Mouse (Mus musculus): ENCODE measurements around the gene Sos1. TPM values are rescaled to one million over a fixed set of nuclear protein-coding genes. Genes with fewer than 3 reads are reported as not detected.

Gene Sos1
- total and polyA plus RNA-seq, 3 experiments, result 4.0 to 10.7 (median 4.7) TPM

DNA sequence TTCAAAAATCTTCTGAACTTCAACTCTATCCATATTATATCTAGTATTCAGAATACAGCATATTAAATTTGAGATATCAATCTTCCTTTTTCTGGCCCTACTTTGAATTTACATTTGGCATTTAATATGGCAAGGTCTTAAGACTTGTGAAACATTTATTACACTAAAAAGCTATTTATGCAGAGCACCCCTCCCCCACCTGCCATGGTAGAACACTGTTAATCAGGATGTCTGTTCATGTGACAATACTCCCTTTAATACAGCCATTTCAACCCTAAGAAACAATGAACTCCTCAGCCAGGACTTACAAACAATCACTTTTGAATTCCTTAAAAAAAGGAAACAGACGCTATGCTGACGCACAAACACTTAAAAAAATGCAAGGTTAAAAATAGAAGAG, 52.3 kb downstream of the Sos1 start:
- no peak overlapping the region for H3K27ac ChIP-seq (ENCODE audit: insufficient read depth, low read depth)
- no peak overlapping the region for H3K4me3 ChIP-seq (replicated peaks in 1 of 3; ENCODE audit: low read depth in 2 of 3, low read length in 2 of 3, poor library complexity in 1 of 3)
- no peak overlapping the region for H3K9ac ChIP-seq (ENCODE audit: insufficient read depth, low read depth)
- H3K4me2 ChIP-seq (ENCODE audit: insufficient read depth, low read depth, poor library complexity, severe bottlenecking), result no peak overlapping the region
- in situ Hi-C loops (cut with MboI; ENCODE audit: low pct_ligation_motif_present, low pct_unique_long_range_greater_than_20kb, low sequenced_read_pairs), result no loop called here
- H3K4me1 ChIP-seq (ENCODE audit: control insufficient read depth in 1 of 2, insufficient read depth in 2 of 2), result peaks cover 0 to 9% of the 10 kb centered on the region in 2 experiments; a peak in 2 of 4 replicates
- dilution Hi-C loops (cut with MboI; ENCODE audit: extremely low pct_ligation_motif_present, extremely low pct_unique_long_range_greater_than_20kb, low sequenced_read_pairs), result no loop called here
- no peaks in the 10 kb centered on the region for H3K9me3 ChIP-seq (replicated peaks; ENCODE audit: low read length)
- no peak for DNase-seq (ENCODE audit: extremely low read depth)
- no peaks in the 10 kb centered on the region for H3K27me3 ChIP-seq (replicated peaks)
- H3K36me3 ChIP-seq (replicated peaks in 1 of 2; ENCODE audit: control insufficient read depth in 1 of 2, insufficient read depth in 1 of 2, low read length in 1 of 2), result peaks cover 9 to 39% of the 10 kb centered on the region in 2 experiments
- TF ChIP-seq PAX5 (IDR thresholded peaks at IDR 0.05; ENCODE audit: low read length), result no peak
- TF ChIP-seq RAD21 (IDR thresholded peaks at IDR 0.05; ENCODE audit: low read depth, low read length), result no peak
- TF ChIP-seq NELFE (IDR thresholded peaks at IDR 0.05; ENCODE audit: low read depth, low read length), result no peak
- no peaks in the 10 kb centered on the region for H3K79me2 ChIP-seq (replicated peaks; ENCODE audit: control insufficient read depth, extremely low read depth, insufficient read depth, poor library complexity, severe bottlenecking)

DNA sequence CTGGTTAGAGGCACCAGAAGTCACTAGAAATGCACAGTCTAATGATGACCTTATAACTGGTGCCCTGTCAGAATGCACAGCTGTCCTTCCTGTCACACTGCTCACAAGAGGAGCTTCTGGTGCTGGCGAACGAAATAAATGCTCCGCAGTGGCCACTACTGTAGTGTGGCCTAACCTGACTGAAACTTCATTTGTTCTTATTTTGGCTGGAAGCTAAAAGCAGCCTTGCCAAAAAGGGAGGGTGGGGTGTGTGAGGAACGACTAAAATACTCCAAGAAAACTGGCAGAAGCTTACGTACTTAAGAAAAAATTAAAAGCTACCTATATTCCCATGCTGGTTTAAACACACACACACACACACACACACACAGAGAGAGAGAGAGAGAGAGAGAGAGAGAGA, 53.4 kb downstream of the Sos1 start:
- no peak overlapping the region for H3K9ac ChIP-seq (ENCODE audit: insufficient read depth, low read depth)
- in situ Hi-C loops (cut with MboI; ENCODE audit: low pct_ligation_motif_present, low pct_unique_long_range_greater_than_20kb, low sequenced_read_pairs) (no loop called here), dilution Hi-C loops (cut with MboI; ENCODE audit: extremely low pct_ligation_motif_present, extremely low pct_unique_long_range_greater_than_20kb, low sequenced_read_pairs) (no loop called here)

DNA sequence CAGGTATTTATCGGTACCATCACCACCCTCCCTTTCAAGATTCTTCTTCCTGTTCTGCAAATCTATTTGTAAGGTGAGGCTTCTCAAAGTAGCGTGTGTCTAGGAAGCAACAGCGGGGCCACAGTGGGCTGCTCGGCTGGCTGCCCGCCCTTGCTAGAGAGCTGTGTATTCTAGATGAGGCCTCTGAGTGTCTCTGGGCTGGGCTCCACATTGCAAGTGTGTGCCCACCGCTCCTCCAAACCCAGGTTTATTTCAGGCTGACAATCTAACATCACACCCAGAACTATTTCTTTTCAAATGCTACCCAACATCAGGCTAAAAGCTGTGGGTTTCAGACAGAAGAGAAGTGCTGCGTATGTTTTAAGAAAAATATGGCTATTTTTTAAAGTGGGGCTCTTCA, 54.1 kb downstream of the Sos1 start:
- TF ChIP-seq ETS1 (conservative IDR thresholded peaks at IDR 0.05; ENCODE audit: low read depth, low read length), result no peak
- TF ChIP-seq USF2 (conservative IDR thresholded peaks at IDR 0.05; ENCODE audit: low read depth, low read length), result no peak
- TF ChIP-seq TCF12 (IDR thresholded peaks at IDR 0.05; ENCODE audit: low read depth, low read length), result no peak
- TF ChIP-seq NELFE (IDR thresholded peaks at IDR 0.05; ENCODE audit: low read depth, low read length), result no peak
- no peak for TF ChIP-seq E2F4 (IDR thresholded peaks at IDR 0.05; ENCODE audit: insufficient replicate concordance, low read depth, low read length)
- TF ChIP-seq KAT2A (IDR thresholded peaks at IDR 0.05; ENCODE audit: insufficient replicate concordance, low read length), result no peak
- no peak for TF ChIP-seq IRF4 (IDR thresholded peaks at IDR 0.05; ENCODE audit: low read depth, low read length)
- no peak for TF ChIP-seq UBTF (IDR thresholded peaks at IDR 0.05; ENCODE audit: low read depth, low read length)
- H3K79me2 ChIP-seq (replicated peaks; ENCODE audit: control insufficient read depth, extremely low read depth, insufficient read depth, poor library complexity, severe bottlenecking), result no peaks in the 10 kb centered on the region
- no peaks in the 10 kb centered on the region for H3K27me3 ChIP-seq (replicated peaks)
- H3K4me2 ChIP-seq (ENCODE audit: insufficient read depth, low read depth, poor library complexity, severe bottlenecking), result no peak overlapping the region
- DNase-seq (ENCODE audit: extremely low read depth), result no peak
- H3K4me3 ChIP-seq (replicated peaks in 1 of 3; ENCODE audit: low read depth in 2 of 3, low read length in 2 of 3, poor library complexity in 1 of 3), result no peak overlapping the region
- H3K9ac ChIP-seq (ENCODE audit: insufficient read depth, low read depth), result no peak overlapping the region
- peaks cover 21 to 36% of the 10 kb centered on the region in 2 experiments for H3K36me3 ChIP-seq (replicated peaks in 1 of 2; ENCODE audit: control insufficient read depth in 1 of 2, insufficient read depth in 1 of 2, low read length in 1 of 2)
- no peak overlapping the region for H3K27ac ChIP-seq (ENCODE audit: insufficient read depth, low read depth)
- dilution Hi-C loops (cut with MboI; ENCODE audit: extremely low pct_ligation_motif_present, extremely low pct_unique_long_range_greater_than_20kb, low sequenced_read_pairs), result no loop called here
- in situ Hi-C loops (cut with MboI; ENCODE audit: low pct_ligation_motif_present, low pct_unique_long_range_greater_than_20kb, low sequenced_read_pairs), result no loop called here
- peaks cover 0 to 9% of the 10 kb centered on the region in 2 experiments; a peak in 2 of 4 replicates for H3K4me1 ChIP-seq (ENCODE audit: control insufficient read depth in 1 of 2, insufficient read depth in 2 of 2)
- H3K9me3 ChIP-seq (replicated peaks; ENCODE audit: low read length), result no peaks in the 10 kb centered on the region

More for the DNA sequence above, 53.4 kb downstream of the Sos1 start:
- Histone ChIP-seq H3K9me3 (replicated peaks; ENCODE audit: low read length) (no peaks in the 10 kb centered on the region), H3K4me1 (ENCODE audit: control insufficient read depth in 1 of 2, insufficient read depth in 2 of 2) (peaks cover 0 to 9% of the 10 kb centered on the region in 2 experiments; a peak in 2 of 4 replicates), H3K4me3 (replicated peaks in 1 of 3; ENCODE audit: low read depth in 2 of 3, low read length in 2 of 3, poor library complexity in 1 of 3) (no peak overlapping the region), H3K27ac (ENCODE audit: insufficient read depth, low read depth) (no peak overlapping the region), H3K79me2 (replicated peaks; ENCODE audit: control insufficient read depth, extremely low read depth, insufficient read depth, poor library complexity, severe bottlenecking) (no peaks in the 10 kb centered on the region), H3K27me3 (replicated peaks) (no peaks in the 10 kb centered on the region), H3K36me3 (replicated peaks in 1 of 2; ENCODE audit: control insufficient read depth in 1 of 2, insufficient read depth in 1 of 2, low read length in 1 of 2) (peaks cover 19 to 39% of the 10 kb centered on the region in 2 experiments), H3K4me2 (ENCODE audit: insufficient read depth, low read depth, poor library complexity, severe bottlenecking) (no peak overlapping the region)
- TF ChIP-seq GABPA (IDR thresholded peaks at IDR 0.05; ENCODE audit: insufficient replicate concordance, low read depth, low read length), result no peak
- TF ChIP-seq JUN (IDR thresholded peaks at IDR 0.05; ENCODE audit: insufficient read depth, low read depth, low read length), result no peak
- no peak for DNase-seq (ENCODE audit: extremely low read depth)

Measured in CH12.LX (cell line).